Mouse (Mus musculus) neural tube, embryonic 13.5 days (tissue): ENCODE measurements around the gene Rhox4f. TPM values are rescaled to one million over a fixed set of nuclear protein-coding genes. Genes with fewer than 3 reads are reported as not detected.
"Not testable (repeated sequence)": the region's sequence is repeated elsewhere in the genome, so short reads cannot be mapped to it uniquely, and the experiment has no call there.

ENCODE experiments used
- ATAC-seq: fragments of 200-750 bp; cut with Nextera tagmentation; 2 replicates; pipeline ENCODE4 v1.8.0; 2017; ENCODE audit warnings: low read depth, mild to moderate bottlenecking, moderate TSS enrichment, moderate library complexity
- H3K27ac ChIP-seq: fragments of 300-500 bp; sonication (generic); replicated peaks from 2 replicates; pipeline ENCODE4 v1.5.1; 2015; ENCODE audit warnings: moderate library complexity, mild to moderate bottlenecking, inconsistent platforms
- H3K27me3 ChIP-seq: fragments of 300-500 bp; sonication (generic); 2 replicates; pipeline ENCODE4 v1.6.1; 2015; ENCODE audit warnings: mild to moderate bottlenecking, inconsistent platforms
- H3K36me3 ChIP-seq: fragments of 300-500 bp; sonication (generic); 2 replicates; pipeline ENCODE4 v1.6.1; 2015; ENCODE audit warnings: mild to moderate bottlenecking, inconsistent platforms
- H3K4me1 ChIP-seq: fragments of 300-500 bp; sonication (generic); replicated peaks from 2 replicates; pipeline ENCODE4 v1.6.1; 2015; ENCODE audit warnings: inconsistent platforms
- H3K4me2 ChIP-seq: fragments of 300-500 bp; sonication (generic); 2 replicates; pipeline ENCODE4 v1.6.1; 2015; ENCODE audit warnings: inconsistent platforms, mild to moderate bottlenecking, moderate library complexity
- H3K4me3 ChIP-seq: fragments of 300-500 bp; sonication (generic); 2 replicates; pipeline ENCODE4 v1.5.1; 2015; ENCODE audit warnings: mild to moderate bottlenecking, inconsistent platforms
- H3K9ac ChIP-seq: fragments of 300-500 bp; sonication (generic); 2 replicates; pipeline ENCODE4 v1.6.1; 2015; ENCODE audit warnings: moderate library complexity, mild to moderate bottlenecking, inconsistent platforms
- H3K9me3 ChIP-seq: fragments of 300-500 bp; sonication (generic); 2 replicates; pipeline ENCODE4 v1.6.1; 2016; ENCODE audit warnings: inconsistent platforms
- WGBS: fragments of 180-500 bp; shearing (Covaris S2); methylation state at CpG from one replicate; pipeline ENCODE4 v1.1.7; 2015; 5-methylcytosine and 5-hydroxymethylcytosine counted together
- polyA plus RNA-seq: library from polyadenylated mRNA; unstranded; fragments of >200 nt; fragmentation: Nextera tagmentation; extraction: Ambion mirVana; gene quantifications from 2 replicates; pipeline ENCODE4 v1.2.1, GENCODE M21; 2015

The Rhox4f gene
- polyA plus RNA-seq = not detected in 2 replicates

DNA sequence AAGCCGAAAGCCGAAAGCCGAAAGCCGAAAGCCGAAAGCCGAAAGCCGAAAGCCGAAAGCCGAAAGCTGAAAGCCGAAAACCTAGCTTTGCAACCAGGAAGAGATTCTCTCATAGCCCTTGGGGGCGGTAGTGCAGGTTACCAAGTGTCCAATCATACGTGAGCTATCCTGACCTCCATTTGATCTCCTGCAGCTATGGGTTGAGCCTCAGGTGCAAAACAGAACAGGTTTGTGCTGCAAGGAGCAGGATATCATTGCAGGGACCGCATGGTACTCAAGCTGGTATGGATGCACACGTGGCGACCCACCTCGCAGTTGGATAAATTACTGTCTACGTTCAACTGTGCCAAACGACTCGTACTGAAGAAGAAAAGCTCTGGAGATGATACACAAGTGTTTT lies at the start of gene Rhox4f:
TSS of gene Rhox4f (minus strand) at position 101 of the 400 bp plus-strand sequence.
- not testable (repeated sequence) for H3K4me1 ChIP-seq, H3K4me2 ChIP-seq, H3K27ac ChIP-seq, H3K9ac ChIP-seq, H3K4me3 ChIP-seq, H3K36me3 ChIP-seq, H3K9me3 ChIP-seq, ATAC-seq, H3K27me3 ChIP-seq
- 98% methylated on average over 17 of the region's 19 CpGs for WGBS

DNA sequence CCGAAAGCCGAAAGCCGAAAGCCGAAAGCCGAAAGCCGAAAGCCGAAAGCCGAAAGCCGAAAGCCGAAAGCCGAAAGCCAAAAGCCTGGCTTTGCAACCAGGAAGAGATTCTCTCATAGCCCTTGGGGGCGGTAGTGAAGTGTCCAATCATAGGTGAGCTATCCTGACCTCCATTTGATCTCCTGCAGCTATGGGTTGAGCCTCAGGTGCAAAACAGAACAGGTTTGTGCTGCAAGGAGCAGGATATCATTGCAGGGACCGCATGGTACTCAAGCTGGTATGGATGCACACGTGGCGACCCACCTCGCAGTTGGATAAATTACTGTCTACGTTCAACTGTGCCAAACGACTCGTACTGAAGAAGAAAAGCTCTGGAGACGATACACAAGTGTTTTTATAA lies 43.7 kb upstream of the Rhox4f start, which contains the start of gene Rhox4g:
TSS of gene Rhox4g (minus strand) at position 101 of the 400 bp plus-strand sequence.
- not testable (repeated sequence) for H3K4me1 ChIP-seq, ATAC-seq, H3K4me3 ChIP-seq, H3K4me2 ChIP-seq, H3K36me3 ChIP-seq, H3K9ac ChIP-seq, H3K27me3 ChIP-seq, H3K27ac ChIP-seq, H3K9me3 ChIP-seq
- 93% methylated on average over 18 of the region's 20 CpGs for WGBS

DNA sequence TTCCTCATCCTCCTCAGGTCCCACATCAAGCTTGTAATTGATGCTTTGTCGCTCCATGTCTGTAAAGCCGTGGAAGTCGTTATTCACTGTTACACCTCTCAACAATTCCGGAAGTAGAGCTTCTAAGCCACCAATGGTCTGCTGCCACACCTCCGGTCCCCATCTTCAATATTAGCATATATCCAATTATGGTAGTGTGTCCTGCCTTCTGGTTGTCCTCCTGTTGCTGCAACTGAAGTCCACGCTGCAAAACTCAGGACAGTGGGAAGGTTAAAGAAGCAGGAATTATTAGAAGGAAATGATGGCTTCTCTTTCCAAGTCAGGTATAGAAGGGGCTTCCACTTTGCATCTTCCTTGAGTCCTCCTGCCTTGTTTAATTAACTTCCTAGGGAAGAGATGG lies 35.9 kb upstream of the Rhox4f start, which contains the start of gene Rhox2g:
TSS of gene Rhox2g (minus strand) at position 101 of the 400 bp plus-strand sequence.
- ATAC-seq, H3K4me2 ChIP-seq, H3K36me3 ChIP-seq, H3K27me3 ChIP-seq, H3K4me3 ChIP-seq, H3K4me1 ChIP-seq, H3K9me3 ChIP-seq, H3K27ac ChIP-seq, H3K9ac ChIP-seq: not testable (repeated sequence)
- 96% methylated on average over 6 of the region's 6 CpGs for WGBS

DNA sequence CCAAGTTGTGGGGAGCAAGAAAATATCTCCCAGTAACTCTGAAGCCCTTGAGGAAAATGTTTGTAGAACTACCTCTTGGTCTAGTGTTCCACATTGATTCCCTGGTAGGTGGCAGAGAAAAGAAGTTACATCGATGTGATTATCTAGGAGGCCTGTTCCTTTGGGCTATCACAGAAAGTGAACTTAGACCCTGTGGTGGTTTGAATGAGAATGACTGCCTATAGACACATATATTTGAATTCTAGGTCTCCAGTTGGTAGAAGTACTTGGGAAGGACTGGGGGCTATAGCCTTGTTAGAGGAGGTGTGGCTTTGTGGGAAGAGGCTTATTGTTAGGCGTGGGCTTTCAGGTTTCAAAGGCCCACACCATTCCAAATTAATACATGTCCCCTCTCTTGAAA lies 21.0 kb upstream of the Rhox4f start, which contains the start of gene Rhox3g:
TSS of gene Rhox3g (minus strand) at position 101 of the 400 bp plus-strand sequence.
- not testable (repeated sequence) for H3K4me1 ChIP-seq, H3K9me3 ChIP-seq, ATAC-seq, H3K36me3 ChIP-seq, H3K4me3 ChIP-seq, H3K4me2 ChIP-seq, H3K27ac ChIP-seq, H3K9ac ChIP-seq, H3K27me3 ChIP-seq
- WGBS = 86% methylated on average over 2 of the region's 2 CpGs

DNA sequence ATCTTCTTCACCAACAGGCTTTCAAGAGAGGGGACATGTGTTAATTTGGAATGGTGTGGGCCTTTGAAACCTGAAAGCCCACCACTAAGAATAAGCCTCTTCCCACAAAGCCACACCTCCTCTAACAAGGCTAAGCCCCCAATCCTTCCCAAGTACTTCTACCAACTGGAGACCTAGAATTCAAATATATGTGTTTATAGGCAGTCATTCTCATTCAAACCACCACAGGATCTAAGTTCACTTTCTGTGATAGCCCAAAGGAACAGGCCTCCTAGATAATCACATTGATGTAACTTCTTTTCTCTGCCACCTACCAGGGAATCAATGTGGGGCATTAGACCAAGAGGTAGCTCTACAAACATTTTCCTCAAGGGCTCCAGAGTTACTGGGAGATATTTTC lies 26.8 kb downstream of the Rhox4f start, which contains the start of gene Rhox3f:
TSS of gene Rhox3f (plus strand) at position 301 of the 400 bp plus-strand sequence.
- H3K4me2 ChIP-seq, H3K4me3 ChIP-seq, ATAC-seq, H3K27me3 ChIP-seq, H3K4me1 ChIP-seq, H3K9me3 ChIP-seq, H3K9ac ChIP-seq, H3K27ac ChIP-seq, H3K36me3 ChIP-seq: not testable (repeated sequence)

DNA sequence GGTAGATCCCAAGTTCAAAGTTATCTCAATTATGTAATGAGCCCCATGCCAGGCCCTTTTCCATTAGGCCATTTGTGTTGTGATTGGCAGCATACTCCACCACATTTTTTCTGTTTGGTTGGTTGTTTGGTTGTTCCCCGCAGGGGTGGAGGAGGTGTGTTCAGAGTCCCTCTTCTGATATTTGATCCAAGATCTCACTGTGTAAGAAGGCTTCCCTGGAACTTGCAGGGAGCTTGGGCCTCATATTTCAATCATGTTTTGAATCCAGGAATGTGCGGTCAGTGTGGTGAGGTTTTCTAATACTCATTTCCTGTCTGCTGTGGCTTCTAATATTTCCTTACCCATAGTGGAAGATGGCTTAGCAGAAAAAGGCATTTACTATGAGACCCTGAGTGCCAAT lies 34.9 kb downstream of the Rhox4f start:
- 78% methylated on average over 2 of the region's 2 CpGs for WGBS
- not testable (repeated sequence) for H3K9ac ChIP-seq, H3K9me3 ChIP-seq, H3K36me3 ChIP-seq, ATAC-seq, H3K4me1 ChIP-seq, H3K4me2 ChIP-seq, H3K27ac ChIP-seq, H3K4me3 ChIP-seq, H3K27me3 ChIP-seq

DNA sequence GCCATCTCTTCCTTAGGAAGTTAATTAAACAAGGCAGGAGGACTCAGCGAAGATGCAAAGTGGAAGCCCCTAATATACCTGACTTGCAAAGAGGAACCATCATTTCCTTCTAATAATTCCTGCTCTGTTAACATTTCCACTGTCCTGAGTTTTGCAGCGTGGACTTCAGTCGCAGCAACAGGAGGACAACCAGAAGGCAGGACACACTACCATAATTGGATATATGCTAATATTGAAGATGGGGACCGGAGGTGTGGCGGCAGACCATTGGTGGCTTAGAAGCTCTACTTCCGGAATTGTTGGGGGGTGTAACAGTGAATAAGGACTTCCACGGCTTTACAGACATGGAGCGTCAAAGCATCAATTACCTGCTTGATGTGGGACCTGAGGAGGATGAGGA lies 36.4 kb downstream of the Rhox4f start, which contains the start of gene Rhox2f:
TSS of gene Rhox2f (plus strand) at position 301 of the 400 bp plus-strand sequence.
- not testable (repeated sequence) for H3K9ac ChIP-seq, H3K4me3 ChIP-seq, H3K27me3 ChIP-seq, H3K36me3 ChIP-seq, H3K27ac ChIP-seq, H3K9me3 ChIP-seq, ATAC-seq, H3K4me2 ChIP-seq, H3K4me1 ChIP-seq
- WGBS = 89% methylated on average over 8 of the region's 8 CpGs

DNA sequence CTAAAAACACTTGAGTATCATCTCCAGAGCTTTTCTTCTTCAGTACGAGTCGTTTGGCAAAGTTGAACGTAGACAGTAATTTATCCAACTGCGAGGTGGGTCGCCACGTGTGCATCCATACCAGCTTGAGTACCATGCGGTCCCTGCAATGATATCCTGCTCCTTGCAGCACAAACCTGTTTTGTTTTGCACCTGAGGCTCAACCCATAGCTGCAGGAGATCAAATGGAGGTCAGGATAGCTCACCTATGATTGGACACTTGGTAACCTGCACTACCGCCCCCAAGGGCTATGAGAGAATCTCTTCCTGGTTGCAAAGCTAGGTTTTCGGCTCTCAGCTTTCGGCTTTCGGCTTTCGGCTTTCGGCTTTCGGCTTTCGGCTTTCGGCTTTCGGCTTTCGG lies 50.4 kb downstream of the Rhox4f start, which contains the start of gene Rhox4e:
TSS of gene Rhox4e (plus strand) at position 301 of the 400 bp plus-strand sequence.
- H3K4me1 ChIP-seq, ATAC-seq: not testable (repeated sequence)
- 94% methylated on average over 10 of the region's 18 CpGs for WGBS

More for the DNA sequence above, 50.4 kb downstream of the Rhox4f start, which contains the start of gene Rhox4e:
- H3K27me3 ChIP-seq, H3K27ac ChIP-seq, H3K9ac ChIP-seq, H3K9me3 ChIP-seq, H3K36me3 ChIP-seq, H3K4me2 ChIP-seq, H3K4me3 ChIP-seq: not testable (repeated sequence)

Other genes with a start within 250 kb of the Rhox4f start
- gene Rhox3a2, start 227.7 kb downstream of the Rhox4f start, polyA plus RNA-seq = not detected in 2 replicates
- not detected in 2 replicates for gene Rhox4a2, start 216.9 kb downstream of the Rhox4f start, polyA plus RNA-seq
- gene Rhox2b, start 195.6 kb downstream of the Rhox4f start, polyA plus RNA-seq = not detected in 2 replicates
- gene Rhox4b, start 175.2 kb downstream of the Rhox4f start, polyA plus RNA-seq = not detected in 2 replicates
- gene Rhox2c, start 154.0 kb downstream of the Rhox4f start, polyA plus RNA-seq = not detected in 2 replicates
- gene Rhox3c, start 149.1 kb downstream of the Rhox4f start, polyA plus RNA-seq = not detected in 2 replicates
- gene Rhox4c, start 127.4 kb downstream of the Rhox4f start, polyA plus RNA-seq = not detected in 2 replicates
- not detected in 2 replicates for gene Rhox2d, start 114.3 kb downstream of the Rhox4f start, polyA plus RNA-seq
- gene Rhox4d, start 93.3 kb downstream of the Rhox4f start, polyA plus RNA-seq = not detected in 2 replicates
- not detected in 2 replicates for gene Rhox2e, start 77.3 kb downstream of the Rhox4f start, polyA plus RNA-seq
- gene Rhox3e, start 65.7 kb downstream of the Rhox4f start, polyA plus RNA-seq = not detected in 2 replicates
- not detected in 2 replicates for gene Rhox4e, start 50.3 kb downstream of the Rhox4f start, polyA plus RNA-seq
- gene Rhox2f, start 36.3 kb downstream of the Rhox4f start, polyA plus RNA-seq = not detected in 2 replicates
- gene Rhox3f, start 26.7 kb downstream of the Rhox4f start, polyA plus RNA-seq = not detected in 2 replicates
- not detected in 2 replicates for gene Rhox3g, start 20.9 kb upstream of the Rhox4f start, polyA plus RNA-seq
- not detected in 2 replicates for gene Rhox2g, start 35.8 kb upstream of the Rhox4f start, polyA plus RNA-seq
- gene Rhox4g, start 43.6 kb upstream of the Rhox4f start, polyA plus RNA-seq = not detected in 2 replicates
- gene Rhox3h, start 61.1 kb upstream of the Rhox4f start, polyA plus RNA-seq = not detected in 2 replicates
- gene Rhox2h, start 65.6 kb upstream of the Rhox4f start, polyA plus RNA-seq = not detected in 2 replicates
- gene Rhox5, start 197.1 kb upstream of the Rhox4f start, polyA plus RNA-seq = 0.45 and 0.51 TPM in 2 replicates
- gene Rhox6, start 219.2 kb upstream of the Rhox4f start, polyA plus RNA-seq = not detected in 2 replicates
- gene Rhox7a, start 224.0 kb upstream of the Rhox4f start, polyA plus RNA-seq = not detected in 2 replicates